Mouse (Mus musculus): ENCODE measurements around the gene Thrb.
A peak's percentile ranks its signal among the peaks of the same experiment; 100 is the strongest.

Thrb gene

GRCm38 (mm10) chr14:17719494-17719893 lies 59.4 kb downstream of the Thrb start:
- DNase-seq: no peak

- DNase-seq: no peak
Observed at GRCm38 (mm10) chr14:17722824-17723445, 62.9 kb downstream of the Thrb start.

- DNase-seq: no peak
Observed at GRCm38 (mm10) chr14:17724577-17724976, 64.5 kb downstream of the Thrb start.

- DNase-seq: no peak
Observed at GRCm38 (mm10) chr14:17726906-17727305, 66.8 kb downstream of the Thrb start.

GRCm38 (mm10) chr14:17727878-17728277 lies 67.8 kb downstream of the Thrb start:
- DNase-seq: no peak

GRCm38 (mm10) chr14:17728889-17729288 lies 68.8 kb downstream of the Thrb start:
- DNase-seq: no peak

- DNase-seq: no peak
Observed at GRCm38 (mm10) chr14:17731020-17731419, 71.0 kb downstream of the Thrb start.

- DNase-seq: no peak
Observed at GRCm38 (mm10) chr14:17733077-17733778, 73.2 kb downstream of the Thrb start.

- no peak for DNase-seq
Observed at GRCm38 (mm10) chr14:17733779-17734137, 73.7 kb downstream of the Thrb start.

- no peak for DNase-seq
Observed at GRCm38 (mm10) chr14:17735440-17735839, 75.4 kb downstream of the Thrb start.

GRCm38 (mm10) chr14:17740903-17741302 lies 80.8 kb downstream of the Thrb start:
- no peak for DNase-seq

- DNase-seq: no peak
Observed at GRCm38 (mm10) chr14:17742264-17742663, 82.2 kb downstream of the Thrb start.

- no peak for DNase-seq
Observed at GRCm38 (mm10) chr14:17742902-17743712, 83.0 kb downstream of the Thrb start.

GRCm38 (mm10) chr14:17743713-17744158 lies 83.7 kb downstream of the Thrb start:
- no peak for DNase-seq

- DNase-seq: peak; percentile 33
Observed at GRCm38 (mm10) chr14:17747922-17748321, 87.9 kb downstream of the Thrb start.

- no peak for DNase-seq
Observed at GRCm38 (mm10) chr14:17748945-17749344, 88.9 kb downstream of the Thrb start.

- DNase-seq: no peak
Observed at GRCm38 (mm10) chr14:17751911-17752310, 91.8 kb downstream of the Thrb start.

- no peak for DNase-seq
Observed at GRCm38 (mm10) chr14:17753429-17753828, 93.4 kb downstream of the Thrb start.

- no peak for DNase-seq
Observed at GRCm38 (mm10) chr14:17756732-17757131, 96.7 kb downstream of the Thrb start.

GRCm38 (mm10) chr14:17767987-17768386 lies 107.9 kb downstream of the Thrb start:
- DNase-seq: peak; percentile 40

GRCm38 (mm10) chr14:17774404-17774803 lies 114.3 kb downstream of the Thrb start:
- no peak for DNase-seq

- DNase-seq: no peak
Observed at GRCm38 (mm10) chr14:17781921-17782320, 121.9 kb downstream of the Thrb start.

GRCm38 (mm10) chr14:17784207-17784806 lies 124.2 kb downstream of the Thrb start:
- DNase-seq: peak; percentile 56
